Mouse (Mus musculus) left cerebral cortex, postnatal 25 days (tissue): ENCODE data around the gene Olfr1303. TPM values are rescaled to one million over a fixed set of nuclear protein-coding genes. Genes with fewer than 3 reads are reported as not detected.

Experiments
- DNase-seq, 2 experiments: peaks; one replicate each; pipeline ENCODE4 v3.0.0; 2022; ENCODE audit warnings: low spot score in 2 of 2, mixed read lengths in 1 of 2
- intact Hi-C: fragments of 180-260 bp; cut with DNase I; formaldehyde crosslinking; loops from one replicate; pipeline ENCODE4 v1.15.1; 2025
- total RNA-seq, 2 experiments: library from RNA; stranded (reverse); gene quantifications; 2 replicates each; pipeline ENCODE4 v1.2.3; 2021

Gene Olfr1303
- not detected for total RNA-seq

- intact Hi-C loops = no loop called here
- no peak for DNase-seq
Observed at GRCm38 (mm10) chr2:111820240-111820639, at the start of gene Olfr1303. Olfr1303 (minus strand) TSS chr2:111820340.

DNA sequence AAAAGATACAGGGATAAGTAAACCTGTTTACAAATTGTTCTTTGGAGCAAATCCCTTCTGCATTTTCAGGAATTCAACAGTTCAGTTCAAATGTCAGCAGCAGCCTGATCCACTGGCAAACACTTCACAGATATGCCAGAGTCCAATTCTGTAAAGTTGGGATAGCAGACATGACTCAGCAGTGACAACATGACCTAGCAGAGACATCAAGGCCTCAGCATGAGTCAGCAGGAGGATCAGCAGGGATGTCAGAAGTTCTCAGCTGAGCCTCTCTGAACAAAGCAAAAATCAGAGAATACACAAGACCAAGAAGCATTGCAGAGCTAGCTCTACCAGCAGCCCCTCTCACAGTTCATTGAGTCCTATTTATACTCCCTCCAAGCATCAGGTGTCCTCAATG lies 7.2 kb downstream of the Olfr1303 start:
- intact Hi-C loops = no loop called here
- DNase-seq = no peak

- intact Hi-C loops = no loop called here
- DNase-seq = no peak
Observed at GRCm38 (mm10) chr2:111777129-111777528, 43.0 kb downstream of the Olfr1303 start, which contains the start of gene Olfr1302. Olfr1302 (plus strand) TSS chr2:111777429.

Other genes starting within 250 kb of the Olfr1303 start
- not detected for gene Olfr1297, start 193.8 kb downstream of the Olfr1303 start, total RNA-seq
- not detected for gene Olfr1298, start 171.1 kb downstream of the Olfr1303 start, total RNA-seq
- not detected for gene Olfr1299, start 158.9 kb downstream of the Olfr1303 start, total RNA-seq
- gene Olfr1301, start 69.3 kb downstream of the Olfr1303 start, total RNA-seq = not detected
- not detected for gene Olfr1302, start 42.9 kb downstream of the Olfr1303 start, total RNA-seq
- gene Olfr1305, start 56.8 kb upstream of the Olfr1303 start, total RNA-seq = not detected
- not detected for gene Olfr1306, start 95.9 kb upstream of the Olfr1303 start, total RNA-seq
- under 1 TPM; 0.02 to 0.05 TPM for gene Olfr1307, start 129.1 kb upstream of the Olfr1303 start, total RNA-seq
- gene Olfr1308, start 144.6 kb upstream of the Olfr1303 start, total RNA-seq = not detected
- gene Olfr1309, start 169.9 kb upstream of the Olfr1303 start, total RNA-seq = not detected
- not detected for gene Olfr1310, start 192.4 kb upstream of the Olfr1303 start, total RNA-seq
- gene Olfr1311, start 204.1 kb upstream of the Olfr1303 start, total RNA-seq = not detected
- gene Olfr1312, start 229.9 kb upstream of the Olfr1303 start, total RNA-seq = not detected